Mouse (Mus musculus) bone marrow, adult 2 months (tissue): ENCODE results near the gene Pex11g.

Experiments used
- CTCF ChIP-seq: fragments of 200-500 bp; IDR thresholded peaks from 2 replicates; pipeline ENCODE4 v1.5.1; 2011; ENCODE audit warnings: low read length, control low read depth; ENCODE audit not compliant: control insufficient read depth, insufficient read depth
- POLR2A ChIP-seq: fragments of 200-500 bp; IDR thresholded peaks from 2 replicates; pipeline ENCODE4 v1.6.1; 2011; ENCODE audit warnings: low read depth, mild to moderate bottlenecking, control low read depth, low read length, borderline replicate concordance; ENCODE audit not compliant: control insufficient read depth

GRCm38 (mm10) chr8:3412816-3413215 lies 54.7 kb downstream of the Pex11g start:
- TF ChIP-seq CTCF (no peak), POLR2A (no peak)
